Mouse (Mus musculus) neural tube, embryonic 15.5 days (tissue): ENCODE measurements around the gene Gm4301. TPM values are rescaled to one million over a fixed set of nuclear protein-coding genes. Genes with fewer than 3 reads are reported as not detected.
"Not testable (repeated sequence)": the region's sequence is repeated elsewhere in the genome, so short reads cannot be mapped to it uniquely, and the experiment has no call there.

Source experiments
- ATAC-seq: fragments of 200-750 bp; cut with Nextera tagmentation; 2 replicates; pipeline ENCODE4 v1.8.0; 2017; ENCODE audit warnings: mild to moderate bottlenecking, moderate TSS enrichment, moderate library complexity; ENCODE audit not compliant: low FRiP score
- H3K27ac ChIP-seq: fragments of 300-500 bp; sonication (generic); replicated peaks from 2 replicates; pipeline ENCODE4 v1.5.1; 2015; ENCODE audit warnings: mild to moderate bottlenecking, inconsistent platforms
- H3K27me3 ChIP-seq: fragments of 300-500 bp; sonication (generic); replicated peaks from 2 replicates; pipeline ENCODE4 v1.6.1; 2015; ENCODE audit warnings: inconsistent platforms
- H3K36me3 ChIP-seq: fragments of 300-500 bp; sonication (generic); 2 replicates; pipeline ENCODE4 v1.6.1; 2015; ENCODE audit warnings: inconsistent platforms
- H3K4me1 ChIP-seq: fragments of 300-500 bp; sonication (generic); 2 replicates; pipeline ENCODE4 v1.6.1; 2015; ENCODE audit warnings: inconsistent platforms
- H3K4me2 ChIP-seq: fragments of 300-500 bp; sonication (generic); 2 replicates; pipeline ENCODE4 v1.6.1; 2015; ENCODE audit warnings: inconsistent platforms, mild to moderate bottlenecking, moderate library complexity
- H3K4me3 ChIP-seq: fragments of 300-500 bp; sonication (generic); replicated peaks from 2 replicates; pipeline ENCODE4 v1.5.1; 2015; ENCODE audit warnings: mild to moderate bottlenecking, inconsistent platforms
- H3K9ac ChIP-seq: fragments of 300-500 bp; sonication (generic); replicated peaks from 2 replicates; pipeline ENCODE4 v1.6.1; 2015; ENCODE audit warnings: mild to moderate bottlenecking, inconsistent platforms
- H3K9me3 ChIP-seq: fragments of 300-500 bp; sonication (generic); replicated peaks from 2 replicates; pipeline ENCODE4 v1.6.1; 2016; ENCODE audit warnings: inconsistent platforms
- WGBS: fragments of 180-500 bp; shearing (Covaris S2); methylation state at CpG from one replicate; pipeline ENCODE4 v1.1.7; 2015; ENCODE audit warnings: mixed read lengths; 5-methylcytosine and 5-hydroxymethylcytosine counted together
- polyA plus RNA-seq: library from polyadenylated mRNA; unstranded; fragments of >200 nt; fragmentation: Nextera tagmentation; extraction: Ambion mirVana; gene quantifications from 2 replicates; pipeline ENCODE4 v1.2.1, GENCODE M21; 2015

Gm4301 gene
- polyA plus RNA-seq: not detected in 2 replicates

DNA sequence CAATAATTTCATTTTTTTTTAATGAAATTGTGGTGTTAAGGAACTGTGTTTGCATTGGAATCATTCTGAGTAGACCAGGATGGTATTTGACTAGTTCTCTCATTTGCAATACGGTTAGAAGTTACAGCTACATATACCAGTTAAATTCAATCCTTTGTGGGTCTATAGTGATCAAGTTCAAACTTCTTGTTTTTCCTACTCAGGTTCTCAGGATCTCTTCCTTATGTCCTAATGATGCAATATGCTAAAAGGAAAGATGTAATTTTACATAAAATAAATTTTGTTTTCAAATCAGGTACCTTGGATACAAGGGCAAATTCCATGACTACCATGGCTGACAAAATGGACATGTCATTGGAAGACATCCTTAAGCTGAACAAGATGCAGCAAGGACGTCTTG lies at the start of gene Gm4301:
Gene Gm4301, plus strand, starts transcription at position 301 of the 400 bp plus-strand sequence.
- H3K36me3 ChIP-seq, H3K9me3 ChIP-seq, H3K4me1 ChIP-seq, ATAC-seq, H3K27me3 ChIP-seq, H3K4me2 ChIP-seq, H3K4me3 ChIP-seq, H3K27ac ChIP-seq, H3K9ac ChIP-seq: not testable (repeated sequence)
- no CpG with 5 or more reads among the region's 2 CpGs for WGBS

- H3K4me2 ChIP-seq: no peak overlapping the region
These were observed 39.4 kb upstream of the Gm4301 start for GRCm38 (mm10) chr10:100296105-100296504.

DNA sequence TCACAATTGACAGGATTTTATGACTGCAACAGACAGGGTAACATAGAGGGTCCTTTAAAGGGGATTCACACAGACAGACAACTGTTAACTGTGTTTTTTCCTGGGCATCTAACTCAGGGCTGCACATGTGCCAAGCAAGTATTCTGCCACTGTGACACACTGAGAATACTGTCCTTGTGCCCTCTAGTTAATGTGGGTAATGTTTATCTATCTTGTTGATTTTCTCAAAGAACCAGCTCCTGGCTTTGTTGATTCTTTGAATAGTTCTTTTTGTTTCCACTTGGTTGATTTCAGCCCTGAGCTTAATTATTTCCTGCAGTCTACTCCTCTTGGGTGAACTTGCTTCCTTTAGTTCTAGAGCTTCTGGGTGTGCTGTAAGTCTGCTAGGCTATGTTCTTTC lies 35.4 kb upstream of the Gm4301 start:
- H3K4me3 ChIP-seq, H3K9ac ChIP-seq, H3K9me3 ChIP-seq, H3K4me2 ChIP-seq, H3K36me3 ChIP-seq, H3K4me1 ChIP-seq, H3K27ac ChIP-seq, ATAC-seq, H3K27me3 ChIP-seq: not testable (repeated sequence)

More at GRCm38 (mm10) chr10:100296105-100296504, 39.4 kb upstream of the Gm4301 start:
- Histone ChIP-seq H3K27me3 (no peaks in the 10 kb centered on the region), H3K4me1 (no peaks in the 10 kb centered on the region), H3K36me3 (no peaks in the 10 kb centered on the region), H3K9me3 (no peaks in the 10 kb centered on the region), H3K27ac (no peak overlapping the region), H3K9ac (no peak overlapping the region), H3K4me3 (no peak overlapping the region)
- no peak for ATAC-seq
- WGBS: 90% methylated on average over 2 of the region's 2 CpGs

DNA sequence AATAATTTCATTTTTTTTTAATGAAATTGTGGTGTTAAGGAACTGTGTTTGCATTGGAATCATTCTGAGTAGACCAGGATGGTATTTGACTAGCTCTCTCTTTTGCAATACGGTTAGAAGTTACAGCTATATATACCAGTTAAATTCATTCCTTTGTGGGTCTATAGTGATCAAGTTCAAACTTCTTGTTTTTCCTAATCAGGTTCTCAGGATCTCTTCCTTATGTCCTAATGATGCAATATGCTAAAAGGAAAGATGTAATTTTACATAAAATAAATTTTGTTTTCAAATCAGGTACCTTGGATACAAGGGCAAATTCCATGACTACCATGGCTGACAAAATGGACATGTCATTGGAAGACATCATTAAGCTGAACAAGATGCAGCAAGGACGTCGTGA lies 5.1 kb downstream of the Gm4301 start, which contains the start of gene Gm4302:
Gene Gm4302, plus strand, starts transcription at position 301 of the 400 bp plus-strand sequence.
- not testable (repeated sequence) for H3K4me3 ChIP-seq, H3K9me3 ChIP-seq, H3K27me3 ChIP-seq, H3K27ac ChIP-seq, ATAC-seq, H3K36me3 ChIP-seq, H3K9ac ChIP-seq, H3K4me1 ChIP-seq, H3K4me2 ChIP-seq
- no CpG with 5 or more reads among the region's 3 CpGs for WGBS

DNA sequence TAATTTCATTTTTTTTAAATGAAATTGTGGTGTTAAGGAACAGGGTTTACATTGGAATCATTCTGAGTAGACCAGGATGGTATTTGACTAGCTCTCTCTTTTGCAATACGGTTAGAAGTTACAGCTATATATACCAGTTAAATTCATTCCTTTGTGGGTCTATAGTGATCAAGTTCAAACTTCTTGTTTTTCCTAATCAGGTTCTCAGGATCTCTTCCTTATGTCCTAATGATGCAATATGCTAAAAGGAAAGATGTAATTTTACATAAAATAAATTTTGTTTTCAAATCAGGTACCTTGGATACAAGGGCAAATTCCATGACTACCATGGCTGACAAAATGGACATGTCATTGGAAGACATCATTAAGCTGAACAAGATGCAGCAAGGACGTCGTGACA lies 10.2 kb downstream of the Gm4301 start, which contains the start of gene Gm4303:
Gene Gm4303, plus strand, starts transcription at position 301 of the 400 bp plus-strand sequence.
- H3K27ac ChIP-seq, H3K36me3 ChIP-seq, H3K9ac ChIP-seq, H3K27me3 ChIP-seq, H3K4me3 ChIP-seq, ATAC-seq, H3K4me2 ChIP-seq, H3K4me1 ChIP-seq, H3K9me3 ChIP-seq: not testable (repeated sequence)
- no CpG with 5 or more reads among the region's 3 CpGs for WGBS

DNA sequence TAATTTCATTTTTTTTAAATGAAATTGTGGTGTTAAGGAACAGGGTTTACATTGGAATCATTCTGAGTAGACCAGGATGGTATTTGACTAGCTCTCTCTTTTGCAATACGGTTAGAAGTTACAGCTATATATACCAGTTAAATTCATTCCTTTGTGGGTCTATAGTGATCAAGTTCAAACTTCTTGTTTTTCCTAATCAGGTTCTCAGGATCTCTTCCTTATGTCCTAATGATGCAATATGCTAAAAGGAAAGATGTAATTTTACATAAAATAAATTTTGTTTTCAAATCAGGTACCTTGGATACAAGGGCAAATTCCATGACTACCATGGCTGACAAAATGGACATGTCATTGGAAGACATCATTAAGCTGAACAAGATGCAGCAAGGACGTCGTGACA lies 15.3 kb downstream of the Gm4301 start, which contains the start of gene Gm4305:
Gene Gm4305, plus strand, starts transcription at position 301 of the 400 bp plus-strand sequence.
- no CpG with 5 or more reads among the region's 3 CpGs for WGBS
- ATAC-seq, H3K27me3 ChIP-seq, H3K4me2 ChIP-seq, H3K4me3 ChIP-seq, H3K4me1 ChIP-seq, H3K9me3 ChIP-seq, H3K36me3 ChIP-seq, H3K9ac ChIP-seq, H3K27ac ChIP-seq: not testable (repeated sequence)

GRCm38 (mm10) chr10:100356841-100357240 lies 21.4 kb downstream of the Gm4301 start:
- H3K4me3 ChIP-seq, H3K27me3 ChIP-seq, H3K36me3 ChIP-seq, H3K9ac ChIP-seq, H3K27ac ChIP-seq, H3K9me3 ChIP-seq, H3K4me1 ChIP-seq, ATAC-seq, H3K4me2 ChIP-seq: not testable (repeated sequence)
- WGBS: 92% methylated on average over 2 of the region's 2 CpGs

- not testable (repeated sequence) for H3K4me1 ChIP-seq, H3K27me3 ChIP-seq, H3K27ac ChIP-seq, ATAC-seq, H3K4me3 ChIP-seq, H3K36me3 ChIP-seq, H3K9me3 ChIP-seq, H3K4me2 ChIP-seq, H3K9ac ChIP-seq
- WGBS: no CpG with 5 or more reads among the region's 3 CpGs
These were observed 25.6 kb downstream of the Gm4301 start, which contains the start of gene Gm4307 for GRCm38 (mm10) chr10:100361038-100361437. Gene Gm4307 (plus strand): TSS chr10:100361338.

DNA sequence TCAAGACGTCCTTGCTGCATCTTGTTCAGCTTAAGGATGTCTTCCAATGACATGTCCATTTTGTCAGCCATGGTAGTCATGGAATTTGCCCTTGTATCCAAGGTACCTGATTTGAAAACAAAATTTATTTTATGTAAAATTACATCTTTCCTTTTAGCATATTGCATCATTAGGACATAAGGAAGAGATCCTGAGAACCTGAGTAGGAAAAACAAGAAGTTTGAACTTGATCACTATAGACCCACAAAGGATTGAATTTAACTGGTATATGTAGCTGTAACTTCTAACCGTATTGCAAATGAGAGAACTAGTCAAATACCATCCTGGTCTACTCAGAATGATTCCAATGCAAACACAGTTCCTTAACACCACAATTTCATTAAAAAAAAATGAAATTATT lies 47.0 kb downstream of the Gm4301 start, which contains the start of gene Gm4312:
Gene Gm4312, minus strand, starts transcription at position 101 of the 400 bp plus-strand sequence.
- not testable (repeated sequence) for H3K27ac ChIP-seq, ATAC-seq, H3K36me3 ChIP-seq, H3K4me1 ChIP-seq, H3K4me2 ChIP-seq, H3K9ac ChIP-seq, H3K27me3 ChIP-seq, H3K9me3 ChIP-seq, H3K4me3 ChIP-seq
- WGBS: no CpG with 5 or more reads among the region's 2 CpGs

Other genes with a start within 250 kb of the Gm4301 start
- gene Gm4302, start 5.2 kb downstream of the Gm4301 start, polyA plus RNA-seq: not detected in 2 replicates
- not detected in 2 replicates for gene Gm4303, start 10.3 kb downstream of the Gm4301 start, polyA plus RNA-seq
- gene Gm4305, start 15.4 kb downstream of the Gm4301 start, polyA plus RNA-seq: not detected in 2 replicates
- gene Gm4307, start 25.7 kb downstream of the Gm4301 start, polyA plus RNA-seq: not detected in 2 replicates
- not detected in 2 replicates for gene Gm4312, start 46.9 kb downstream of the Gm4301 start, polyA plus RNA-seq
- gene Tmtc3, start 151.7 kb downstream of the Gm4301 start, polyA plus RNA-seq: 10.5 and 10.8 TPM in 2 replicates
- 5.7 and 5.9 TPM in 2 replicates for gene Cep290, start 151.9 kb downstream of the Gm4301 start, polyA plus RNA-seq